Mouse (Mus musculus) frontal cortex, adult 2 months (tissue): ENCODE results near the gene Adamts8. TPM values are rescaled to one million over a fixed set of nuclear protein-coding genes. Genes with fewer than 3 reads are reported as not detected.

Source experiments
- DNase-seq, 2 experiments: peaks; one replicate each; pipeline ENCODE4 v3.0.0; 2022; ENCODE audit warnings: low spot score in 1 of 2; ENCODE audit errors: extremely low spot score in 1 of 2
- polyA plus RNA-seq: library from polyadenylated mRNA; depleted of rRNA; stranded (reverse); fragments of >200 nt; gene quantifications from 2 replicates; pipeline ENCODE4 v1.2.3, GENCODE M21; 2012

Gene Adamts8
- polyA plus RNA-seq, 1 experiment, result 1.7 TPM

DNA sequence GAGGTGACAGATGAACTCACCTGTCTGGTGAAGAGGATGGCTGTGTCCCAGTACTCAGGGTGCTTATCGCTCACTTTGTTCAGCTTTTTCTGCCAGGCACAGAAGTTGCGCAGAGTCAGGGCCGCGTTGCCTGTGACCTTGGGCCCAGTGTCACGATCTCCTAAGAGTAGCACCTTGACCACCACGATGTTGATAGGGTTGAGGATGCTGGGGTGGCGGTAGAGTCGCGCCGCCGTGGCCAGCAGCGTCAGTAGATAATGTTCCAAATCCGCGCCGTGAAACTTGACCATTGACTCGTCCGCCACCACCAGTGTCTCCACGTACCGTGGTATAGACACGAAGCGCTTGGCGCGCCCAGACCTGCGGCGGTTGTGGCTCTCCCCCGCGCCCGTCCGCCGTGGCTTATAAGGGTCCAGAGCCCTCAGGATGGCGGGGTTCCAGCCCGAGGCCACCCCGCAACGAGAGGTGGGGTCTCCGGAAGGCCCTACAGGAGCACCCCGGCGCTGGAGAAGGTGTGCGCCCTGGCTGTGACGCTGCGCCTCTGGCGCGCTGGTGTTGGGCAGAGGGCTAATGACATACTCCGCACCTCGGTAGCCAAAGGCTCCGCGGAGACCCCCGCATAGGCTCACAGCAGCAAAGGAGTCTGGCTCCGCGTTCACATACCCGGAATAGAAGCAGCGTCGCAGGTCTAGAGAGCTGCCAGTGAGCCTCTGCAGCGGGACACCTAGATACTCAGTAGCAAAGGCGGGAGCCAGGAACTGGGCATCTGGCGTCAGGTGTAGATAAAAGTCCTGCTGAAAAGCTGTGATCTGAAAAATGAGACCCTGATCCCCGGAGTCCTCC is 20.9 kb upstream of the Adamts8 start:
- no peak for DNase-seq

DNA sequence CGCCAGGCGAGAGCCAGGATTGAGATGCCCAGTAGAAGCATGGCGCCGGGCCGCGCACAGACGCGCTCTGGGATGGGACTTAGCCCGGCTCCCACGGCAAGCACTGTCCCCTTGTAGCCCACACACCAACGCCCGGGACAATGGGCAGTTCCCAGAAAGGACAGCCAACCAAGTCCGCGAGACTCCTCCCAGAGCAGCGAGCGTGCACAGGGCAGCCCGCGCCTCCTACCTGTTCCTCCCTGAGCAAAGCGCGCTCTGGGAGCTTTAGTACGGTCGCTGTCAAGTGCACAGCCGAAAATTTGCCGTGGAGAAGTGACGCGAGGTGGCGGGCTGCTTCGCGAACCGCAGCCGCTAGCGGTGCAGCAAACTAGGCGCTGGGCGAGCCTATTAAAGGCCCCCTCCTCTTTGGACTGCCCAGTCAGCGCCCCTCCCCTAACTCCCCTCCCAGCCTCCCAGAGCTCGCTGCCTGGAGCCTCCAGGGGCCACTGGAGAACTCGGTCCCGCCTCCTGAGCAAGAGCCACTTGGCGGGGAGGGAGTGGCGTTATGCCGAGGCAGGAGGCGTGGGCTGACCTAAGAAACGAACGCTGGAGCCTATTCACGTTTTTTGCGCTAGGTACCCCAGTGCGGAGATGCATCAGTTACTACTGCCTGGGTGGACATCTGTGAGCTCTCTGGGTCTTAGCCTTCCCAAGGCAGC is 20.0 kb upstream of the Adamts8 start, which contains the start of gene Adamts15:
Gene Adamts15 (minus strand): TSS at position 256 of the 698 bp plus-strand sequence.
- DNase-seq, result peak in 1 of 2 experiments; percentile 44

DNA sequence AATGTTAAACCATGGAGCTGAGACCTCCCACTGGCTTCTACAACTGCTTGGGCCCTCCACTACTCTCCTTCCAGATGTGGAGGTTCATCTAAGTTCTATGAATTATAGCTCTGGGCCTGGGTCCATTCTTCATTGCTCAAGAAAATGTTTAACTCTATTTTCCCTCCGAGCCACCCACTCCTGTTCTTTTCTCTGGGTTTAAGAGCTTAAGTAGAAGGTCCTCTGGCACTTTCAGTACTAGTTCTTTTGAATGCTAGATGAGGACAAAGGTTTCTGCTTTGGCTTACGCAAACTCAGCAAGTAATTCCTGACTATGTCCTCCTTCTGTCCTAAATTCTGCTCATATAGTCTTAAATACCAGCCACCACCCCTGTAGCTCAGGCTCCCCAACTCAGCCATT is 13.6 kb upstream of the Adamts8 start:
- DNase-seq, result no peak

DNA sequence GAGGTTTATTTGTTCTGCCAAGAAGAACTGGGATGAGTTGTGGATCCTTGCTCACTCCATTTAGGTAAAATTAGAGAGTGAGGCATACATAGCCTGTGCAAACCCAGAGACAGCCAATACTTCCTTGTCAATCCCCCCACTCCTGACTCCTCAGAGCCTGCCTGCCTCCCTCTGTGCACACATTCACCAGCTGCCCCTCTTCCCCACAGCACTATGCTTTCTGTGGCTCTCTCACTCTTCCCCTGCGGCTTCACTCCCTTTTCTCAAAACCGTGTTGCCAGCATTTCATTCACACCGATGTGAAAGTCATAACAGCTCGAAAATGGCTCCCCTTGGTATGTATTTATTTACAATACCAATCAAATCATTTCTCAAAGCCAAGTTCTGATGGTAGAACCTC is 10.0 kb upstream of the Adamts8 start:
- no peak for DNase-seq

DNA sequence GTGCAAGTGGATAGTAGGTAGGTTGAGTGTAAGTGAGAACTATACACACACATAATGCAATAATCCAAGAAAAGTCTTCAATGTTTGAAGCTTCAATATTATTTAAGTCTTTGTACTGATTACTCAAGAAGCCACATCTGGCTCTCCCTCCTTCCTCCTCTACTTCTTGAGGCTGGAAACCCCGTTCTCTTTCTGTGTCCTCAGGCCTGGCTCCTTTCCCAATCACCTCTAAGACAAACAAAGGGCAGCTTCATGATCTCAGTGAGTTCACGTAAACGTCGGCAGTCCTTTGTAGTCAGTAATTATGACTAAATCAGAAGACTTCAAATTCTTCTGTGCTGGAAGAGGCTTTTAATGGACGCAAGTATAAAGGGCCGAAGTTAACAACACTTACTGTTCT is 7.5 kb upstream of the Adamts8 start:
- no peak for DNase-seq

DNA sequence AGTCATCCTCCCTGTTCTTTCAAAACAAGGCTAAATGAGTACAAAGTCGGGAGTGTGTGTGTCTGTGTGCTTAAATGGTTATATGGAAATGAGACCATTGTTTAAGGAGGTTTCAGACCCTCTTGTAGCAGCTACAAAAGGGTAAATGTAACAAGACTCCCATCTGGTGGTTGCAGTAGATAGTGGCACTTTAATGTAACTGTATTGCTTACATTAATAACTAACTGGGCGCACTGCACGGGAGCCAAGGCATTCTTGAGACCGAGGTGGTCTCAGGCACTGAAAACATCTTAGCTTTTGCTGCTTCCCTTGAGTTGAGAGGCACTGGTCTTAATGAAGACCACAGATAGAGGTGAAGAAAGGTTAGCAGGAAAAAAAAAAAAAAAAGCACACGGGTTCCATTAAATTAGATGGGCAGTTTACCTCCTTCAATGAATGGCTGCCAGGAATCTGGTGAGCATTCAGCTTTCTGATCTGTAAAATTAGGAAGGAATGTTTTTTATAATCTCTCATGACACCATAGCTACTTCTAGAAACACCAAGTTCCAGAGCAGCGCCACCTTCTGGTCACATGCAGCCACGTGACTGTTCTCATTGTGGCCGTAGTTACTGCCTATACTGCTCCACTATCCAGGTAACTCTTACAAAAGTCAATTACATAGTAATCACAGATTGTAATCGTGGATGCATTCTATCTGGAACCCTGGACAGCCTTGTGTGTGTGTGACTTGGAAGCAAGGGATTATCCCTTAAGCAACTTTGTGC is 5.5 kb upstream of the Adamts8 start:
- peak in 1 of 2 experiments; percentile 78 for DNase-seq

DNA sequence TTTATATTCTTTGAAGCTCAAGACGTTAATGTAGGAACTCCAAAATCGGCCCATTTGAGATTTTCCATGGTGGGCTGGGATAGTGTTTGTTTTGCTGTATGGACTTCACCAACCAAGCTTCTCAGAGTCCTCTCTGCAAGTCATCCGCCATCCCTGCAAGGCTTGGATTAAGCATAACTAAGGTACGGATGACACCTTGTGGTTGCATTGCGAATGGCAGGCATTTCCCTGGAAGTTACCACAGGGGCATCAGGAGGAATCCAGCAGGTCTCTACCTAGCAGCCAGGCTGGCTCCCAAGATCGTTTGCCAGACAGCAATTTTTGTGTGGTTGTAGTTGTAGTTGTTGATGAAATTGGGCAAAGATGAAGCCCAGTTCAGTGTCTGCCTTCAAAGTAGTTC is 2.0 kb upstream of the Adamts8 start:
- peak; percentile 83 to 99 for DNase-seq

DNA sequence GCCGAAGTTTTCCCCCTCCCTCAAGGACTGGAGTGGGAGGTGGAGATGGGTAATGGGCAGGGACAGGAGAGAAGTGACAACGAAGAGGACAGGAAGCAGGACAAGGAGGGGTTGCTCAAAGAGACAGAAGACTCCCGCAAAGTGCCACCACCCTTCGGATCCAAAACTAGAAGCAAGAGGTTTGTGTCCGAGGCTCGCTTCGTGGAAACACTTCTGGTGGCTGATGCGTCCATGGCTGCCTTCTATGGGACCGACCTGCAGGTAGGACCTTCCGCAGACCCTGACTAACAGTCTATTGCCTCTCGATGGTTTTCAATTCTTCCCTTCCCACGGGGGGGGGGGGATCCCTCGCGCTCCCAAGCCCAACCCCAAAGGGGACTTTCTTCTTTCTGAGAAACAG is 979 bp downstream of the Adamts8 start:
- no peak for DNase-seq

DNA sequence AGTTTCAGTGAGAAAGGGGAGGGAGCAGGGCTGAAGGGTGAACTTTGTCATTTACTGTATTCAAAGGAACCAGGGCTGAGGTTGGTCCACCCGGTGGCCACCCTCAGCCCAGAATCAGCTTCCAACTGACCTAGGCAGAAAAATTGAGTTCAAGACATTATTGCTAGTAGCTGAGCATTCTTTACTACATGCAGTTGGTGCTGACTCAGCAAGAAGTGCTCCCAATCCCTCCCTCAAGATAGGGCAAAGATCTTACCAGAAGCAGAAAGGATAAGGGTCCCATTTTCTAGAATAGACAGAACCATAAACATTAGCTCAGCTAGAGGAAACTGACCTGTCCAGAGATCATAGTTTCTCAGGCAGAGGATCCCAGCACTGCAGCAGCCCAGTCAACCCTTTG is 1.9 kb downstream of the Adamts8 start:
- DNase-seq, result no peak

DNA sequence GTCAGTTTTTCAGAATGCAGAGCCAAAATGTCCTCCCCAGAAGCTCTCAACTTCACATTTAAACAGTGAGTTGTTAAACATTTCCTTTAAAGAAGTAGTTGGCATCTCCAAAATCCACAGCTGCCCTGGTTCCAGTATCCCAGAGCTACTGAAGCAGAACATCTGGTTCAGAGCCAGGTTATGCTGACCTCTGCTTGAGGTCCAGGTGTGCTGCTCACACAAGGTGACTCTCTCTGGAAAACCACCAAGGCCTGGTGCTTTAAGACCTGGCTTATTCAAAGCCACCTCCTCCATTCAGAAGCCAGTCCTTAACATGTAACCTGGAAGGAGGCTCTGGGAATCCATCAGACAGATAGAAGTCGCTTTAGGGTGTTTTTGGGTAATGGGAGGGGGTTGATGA is 2.9 kb downstream of the Adamts8 start:
- no peak for DNase-seq

DNA sequence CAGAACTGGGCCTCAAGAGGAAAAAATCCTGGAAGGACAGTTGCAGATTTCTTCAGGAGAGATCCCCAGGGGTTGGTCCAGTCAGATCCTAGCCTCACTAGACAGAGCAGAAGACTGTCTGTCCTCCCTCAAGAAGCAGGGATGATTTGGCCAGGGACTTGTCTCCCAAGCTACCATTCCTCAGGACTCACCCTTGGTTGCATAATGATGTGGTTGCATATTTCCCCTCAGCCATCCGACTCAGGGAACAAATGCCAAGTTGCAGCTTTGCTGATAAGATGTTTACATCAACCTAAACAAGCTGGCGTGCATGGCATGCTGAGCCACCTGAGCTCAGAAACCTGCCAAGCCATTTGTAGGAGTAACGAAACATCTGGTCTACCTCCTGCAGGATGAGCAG is 7.1 kb downstream of the Adamts8 start:
- no peak for DNase-seq

DNA sequence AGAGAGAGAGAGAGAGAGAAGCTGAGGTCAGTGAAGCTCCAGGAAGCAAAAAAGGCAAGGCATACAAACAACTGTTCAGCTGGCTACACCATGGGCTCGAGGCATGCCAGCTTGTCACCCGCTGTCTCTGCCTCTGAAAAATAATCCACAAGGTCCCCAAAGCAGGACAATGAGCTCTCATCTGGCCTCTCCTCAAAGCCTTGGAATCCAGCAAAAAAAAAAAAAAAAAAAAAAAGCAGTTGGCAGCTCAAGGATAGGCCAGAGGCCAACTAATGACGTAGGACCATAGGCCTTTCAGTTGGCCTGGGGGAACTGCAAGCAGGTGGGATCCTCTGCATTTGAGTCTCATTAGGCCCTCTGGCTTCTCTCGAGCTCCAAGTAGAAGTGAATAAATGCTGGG is 7.6 kb downstream of the Adamts8 start:
- DNase-seq, result no peak

DNA sequence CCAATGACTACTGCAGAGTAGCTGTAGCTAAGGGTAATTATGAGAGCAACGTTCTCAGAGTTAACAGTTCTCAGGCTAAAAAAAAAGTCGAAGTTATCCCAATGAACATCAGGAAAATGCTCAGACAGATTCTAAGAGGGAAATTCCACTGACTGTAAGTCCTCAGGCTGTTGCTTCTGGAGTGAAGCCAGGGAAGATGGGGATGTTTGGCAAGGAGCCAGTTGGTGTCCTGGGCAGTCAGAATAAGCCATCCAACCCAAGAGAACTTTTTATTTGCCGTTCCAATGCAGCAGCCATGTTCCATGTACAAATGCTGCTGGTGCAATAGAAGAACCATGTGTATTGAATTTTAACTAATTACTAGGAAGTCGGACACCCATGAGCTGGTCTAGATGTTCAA is 8.2 kb downstream of the Adamts8 start:
- DNase-seq, result no peak

DNA sequence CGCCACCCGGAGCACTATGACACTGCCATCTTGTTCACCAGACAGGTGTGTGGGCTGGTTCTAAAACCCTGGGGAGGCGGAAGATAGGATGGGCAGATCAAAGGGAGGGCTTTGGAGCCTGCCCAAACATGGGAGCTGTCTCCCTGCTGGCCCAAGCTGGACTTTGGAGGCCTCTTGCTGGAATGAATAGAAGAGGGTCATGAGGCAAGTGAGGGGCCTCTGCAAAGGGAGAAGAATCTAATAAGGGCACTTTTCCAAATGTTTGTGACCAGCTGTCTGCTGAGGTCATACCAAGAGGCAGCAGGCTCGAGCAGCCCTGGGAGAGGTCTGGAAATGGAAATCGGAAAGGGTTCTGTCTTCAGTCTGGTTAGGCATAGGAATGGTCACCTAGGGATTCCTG is 9.1 kb downstream of the Adamts8 start:
- DNase-seq, result no peak

DNA sequence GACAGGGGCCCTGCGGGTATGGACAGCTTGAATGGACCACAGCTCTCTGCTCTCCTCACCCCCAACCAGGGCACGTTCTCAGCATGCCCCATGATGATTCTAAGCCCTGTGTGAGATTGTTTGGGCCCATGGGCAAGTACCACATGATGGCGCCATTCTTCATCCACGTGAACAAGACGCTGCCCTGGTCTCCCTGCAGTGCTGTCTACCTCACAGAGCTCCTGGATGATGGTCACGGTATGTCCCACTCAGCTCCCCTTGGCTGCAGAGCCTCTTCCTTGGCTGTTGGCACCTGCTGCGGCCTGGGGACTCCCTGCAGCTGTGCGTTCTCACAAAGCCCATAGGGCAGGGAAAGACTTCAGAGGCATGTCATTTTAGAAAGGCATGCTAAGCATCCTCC is 10.9 kb downstream of the Adamts8 start:
- no peak for DNase-seq

DNA sequence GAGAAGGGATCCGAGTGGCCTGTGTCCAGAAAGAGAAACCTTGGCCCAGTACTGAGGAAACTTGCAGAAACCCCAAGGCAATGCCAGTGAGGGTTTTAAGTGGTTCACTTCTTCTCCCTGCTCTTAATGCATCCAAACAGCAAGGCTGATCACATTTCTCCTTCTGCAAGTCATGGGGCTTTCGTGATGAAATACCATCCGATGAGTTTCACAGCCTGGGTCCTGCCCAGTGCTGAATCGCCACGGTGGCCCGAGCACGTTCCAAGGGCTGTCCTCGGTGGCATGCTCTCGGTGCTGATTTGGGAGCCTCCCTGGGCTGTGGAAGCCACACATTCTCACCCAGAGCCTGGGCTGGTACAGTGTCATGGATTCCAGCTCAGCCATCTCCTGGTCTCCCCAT is 12.9 kb downstream of the Adamts8 start:
- no peak for DNase-seq

DNA sequence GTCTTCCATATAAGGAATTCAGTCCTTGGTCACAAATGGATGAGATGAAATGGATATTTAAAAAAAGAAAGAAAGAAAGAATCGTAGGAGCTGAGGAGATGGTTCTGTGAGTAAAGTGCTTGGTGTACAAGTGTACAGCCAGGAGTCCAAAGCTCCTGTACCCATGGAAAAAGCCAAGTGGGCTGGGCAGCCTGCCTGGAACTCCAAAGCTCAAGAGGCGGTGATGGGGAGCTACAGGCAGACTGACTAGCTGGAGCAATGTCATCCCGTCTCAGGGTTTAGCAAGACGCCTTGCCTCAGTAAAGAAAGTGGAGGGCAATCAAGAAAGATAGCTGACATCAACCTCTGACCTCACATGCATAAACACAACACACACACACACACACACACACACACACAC is 21.4 kb downstream of the Adamts8 start:
- DNase-seq, result no peak

DNA sequence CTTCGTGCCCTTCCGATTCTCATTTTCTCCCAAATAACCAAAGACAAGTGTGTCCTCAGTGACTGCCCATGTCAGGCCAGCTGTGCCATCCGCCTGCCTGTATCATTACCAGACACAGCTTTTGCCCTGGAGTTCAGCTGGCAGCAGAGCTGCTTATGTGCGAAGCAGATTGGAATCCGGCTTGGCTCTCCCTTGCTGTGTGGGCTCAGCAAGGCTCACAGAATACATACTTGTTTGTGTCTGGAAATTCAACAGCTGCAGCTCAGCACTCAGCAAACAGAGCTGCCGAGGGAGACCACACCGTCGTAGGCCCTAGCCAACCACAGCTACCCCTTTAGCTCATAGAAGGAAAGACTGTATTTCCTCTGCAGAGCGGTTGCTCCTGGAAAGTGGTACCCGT is 22.3 kb downstream of the Adamts8 start:
- peak in 1 of 2 experiments; percentile 39 for DNase-seq

DNA sequence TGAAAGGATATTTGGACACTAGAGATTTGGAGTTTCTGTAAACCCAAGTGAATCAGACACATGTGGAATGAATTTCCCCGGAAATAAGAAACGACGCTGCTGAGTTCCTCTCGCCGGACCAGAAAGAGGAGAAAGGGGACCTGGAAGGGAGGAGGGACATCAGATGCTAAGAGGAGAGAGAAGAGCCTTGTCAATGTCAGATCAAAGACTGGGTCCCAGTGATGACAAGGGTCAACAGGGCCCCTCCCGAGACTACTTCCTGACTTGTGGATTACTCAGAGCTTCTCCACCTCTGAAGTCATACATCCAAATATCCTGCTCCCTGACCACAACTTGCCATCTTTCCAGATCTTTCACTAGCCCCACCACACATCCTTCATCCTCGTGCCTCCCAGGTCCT is 24.5 kb downstream of the Adamts8 start:
- DNase-seq, result no peak

DNA sequence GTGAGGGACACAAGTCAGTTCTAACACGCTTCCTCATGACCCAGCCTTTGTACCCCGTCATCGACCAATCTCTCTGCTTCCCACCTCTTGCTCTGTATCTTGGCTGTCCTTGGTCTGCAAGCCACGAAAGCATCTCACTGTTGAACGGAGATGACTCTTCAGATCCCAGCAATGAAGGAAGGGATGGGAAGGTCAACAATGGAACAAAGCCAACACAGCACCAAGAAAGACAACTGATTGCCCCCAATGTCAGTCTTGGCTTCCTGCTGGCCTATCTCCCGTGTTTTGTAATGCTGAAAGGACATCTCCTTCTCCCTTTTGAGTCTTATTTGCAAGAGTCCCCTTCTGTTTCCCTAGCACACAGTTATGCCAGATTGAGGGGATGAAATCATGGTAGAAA is 25.8 kb downstream of the Adamts8 start:
- no peak for DNase-seq

DNA sequence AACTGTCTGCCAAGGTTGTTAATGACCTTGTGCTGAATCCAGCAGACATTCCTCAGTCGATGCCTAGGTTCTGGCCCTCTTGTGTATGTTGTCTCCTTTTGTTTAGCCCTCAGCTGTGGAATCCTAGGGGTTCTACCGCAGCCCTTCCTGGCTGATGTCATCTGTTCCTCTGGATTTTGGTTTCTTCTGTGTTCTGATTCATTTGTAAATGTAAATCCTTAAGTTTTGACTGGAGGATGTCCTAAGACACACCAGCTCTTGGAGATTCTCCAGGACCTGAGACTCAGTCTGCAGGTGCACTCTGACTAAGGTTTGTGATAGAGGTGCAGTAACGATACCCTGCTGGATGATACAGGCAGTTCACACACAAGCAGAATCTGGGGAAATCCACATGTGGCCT is 27.6 kb downstream of the Adamts8 start:
- no peak for DNase-seq
